9 mouse cellular contexts compared by ENCODE assay signal in genomic region chr7:138940612-138941461, GRCm38 (mm10). TPM values are rescaled to one million over a fixed set of nuclear protein-coding genes. Genes with fewer than 3 reads are reported as not detected.
DNase-seq lines count a peak whose midpoint lies in the region; ATAC-seq and TF ChIP-seq lines count a peak whose summit lies in the region.
"Had no signal": no experiment of that assay in that cellular context is flagged by ENCODE, and none has a peak within 500 bp of the region (broad histone marks: within the 10 kb centered on the region; RNA-seq: fewer than 3 reads in every experiment).

Gene Jakmip3 (plus strand): TSS chr7:138940730.

- peaks cover 56% of the 10 kb centered on the region for H3K27me3 ChIP-seq in kidney, embryonic 16.5 days (ENCODE audit: insufficient read depth, low read length)
- peaks cover 9% of the 10 kb centered on the region for H3K27me3 ChIP-seq in forebrain, postnatal 0 days (ENCODE audit: insufficient read depth, low read length)
- H3K27me3 ChIP-seq in midbrain, embryonic 10.5 days (ENCODE audit: low read depth, poor library complexity, severe bottlenecking) = peaks cover 72% of the 10 kb centered on the region
- peaks cover 11% of the 10 kb centered on the region for H3K27me3 ChIP-seq in stomach, postnatal 0 days (ENCODE audit: control insufficient read depth, insufficient read depth, low read length)

- peak within 1 kb of the TSS; percentile 28; the same call in 1 of the 2 replicates for H3K9ac ChIP-seq in kidney, embryonic 16.5 days (replicated peaks; ENCODE audit: low read length)
- H3K9ac ChIP-seq in forebrain, postnatal 0 days = peak within 1 kb of the TSS; percentile 79
- H3K9ac ChIP-seq in stomach, postnatal 0 days (ENCODE audit: low read length) = peak within 1 kb of the TSS; percentile 35

- peak; percentile 57; the same call in 1 of the 2 replicates for ATAC-seq in kidney, embryonic 16.5 days (ENCODE audit: low FRiP score, low TSS enrichment)
- peak; percentile 72 for ATAC-seq in forebrain, postnatal 0 days
- peak; percentile 32; the same call in 1 of the 2 replicates for ATAC-seq in stomach, postnatal 0 days (ENCODE audit: low FRiP score, low TSS enrichment)
- ATAC-seq in inflammation-experienced regulatory T-cells, adult 6 months = no peak

- H3K27ac ChIP-seq in kidney, embryonic 16.5 days (ENCODE audit: low read length) = no peak within 1 kb of the TSS
- peak within 1 kb of the TSS; percentile 86 for H3K27ac ChIP-seq in forebrain, postnatal 0 days (ENCODE audit: low read depth, low read length)
- peak within 1 kb of the TSS; percentile 98 for H3K27ac ChIP-seq in layer of hippocampus, adult 2 months
- no peak within 1 kb of the TSS for H3K27ac ChIP-seq in midbrain, embryonic 10.5 days (replicated peaks)
- no peak within 1 kb of the TSS for H3K27ac ChIP-seq in stomach, postnatal 0 days (replicated peaks)

- peaks cover 9% of the 10 kb centered on the region for H3K4me1 ChIP-seq in kidney, embryonic 16.5 days (ENCODE audit: insufficient read depth, low read length)
- H3K4me1 ChIP-seq in forebrain, postnatal 0 days (ENCODE audit: insufficient read depth) = no peaks in the 10 kb centered on the region
- peaks cover 14% of the 10 kb centered on the region for H3K4me1 ChIP-seq in midbrain, embryonic 10.5 days
- H3K4me1 ChIP-seq in stomach, postnatal 0 days (replicated peaks; ENCODE audit: control insufficient read depth, insufficient read depth) = no peaks in the 10 kb centered on the region

- TF ChIP-seq CTCF in forebrain, postnatal 0 days (IDR thresholded peaks at IDR 0.05; ENCODE audit: low read depth) = no peak
- no peak for TF ChIP-seq CTCF in layer of hippocampus, adult 2 months (conservative IDR thresholded peaks at IDR 0.05)
- no peak for TF ChIP-seq CTCF in stomach, postnatal 0 days (IDR thresholded peaks at IDR 0.05; ENCODE audit: low read depth)

- 0 out of 2 replicates have a peak, but pooled peaks cover 2% of the 10 kb centered on the region for H3K9me3 ChIP-seq in kidney, embryonic 16.5 days (ENCODE audit: low read length)
- no peaks in the 10 kb centered on the region for H3K9me3 ChIP-seq in forebrain, postnatal 0 days (ENCODE audit: low read length)
- no peaks in the 10 kb centered on the region for H3K9me3 ChIP-seq in midbrain, embryonic 10.5 days (replicated peaks)
- H3K9me3 ChIP-seq in stomach, postnatal 0 days (ENCODE audit: control insufficient read depth, low read length) = no peaks in the 10 kb centered on the region

- peak within 1 kb of the TSS; percentile 52 for H3K4me3 ChIP-seq in kidney, embryonic 16.5 days (ENCODE audit: low read length)
- H3K4me3 ChIP-seq in forebrain, postnatal 0 days (ENCODE audit: low read depth, low read length) = peak within 1 kb of the TSS; percentile 64
- H3K4me3 ChIP-seq in layer of hippocampus, adult 2 months = peak within 1 kb of the TSS; percentile 76
- H3K4me3 ChIP-seq in midbrain, embryonic 10.5 days = peak within 1 kb of the TSS; percentile 60
- H3K4me3 ChIP-seq in stomach, postnatal 0 days (ENCODE audit: low read depth, low read length) = peak within 1 kb of the TSS; percentile 42

- H3K4me2 ChIP-seq in kidney, embryonic 16.5 days (replicated peaks; ENCODE audit: low read depth, low read length) = peak within 1 kb of the TSS; percentile 80
- H3K4me2 ChIP-seq in forebrain, postnatal 0 days (ENCODE audit: low read depth) = peak within 1 kb of the TSS; percentile 83
- peak within 1 kb of the TSS; percentile 64 for H3K4me2 ChIP-seq in stomach, postnatal 0 days (replicated peaks; ENCODE audit: low read depth)

- TF ChIP-seq EP300 in stomach, postnatal 0 days (optimal IDR thresholded peaks at IDR 0.05) = no peak

- no peak for DNase-seq in kidney, adult 18-20 months
- DNase-seq in cerebellum, adult 18-20 months = peak; percentile 72 to 82
- DNase-seq in forebrain, postnatal 0 days = peak; percentile 72
- peak; percentile 39 to 49 for DNase-seq in layer of hippocampus, adult 2 months (ENCODE audit: low spot score in 2 of 2)
- DNase-seq in midbrain, embryonic 10.5 days (ENCODE audit: low spot score) = peak; percentile 37
- DNase-seq in stomach, postnatal 0 days (ENCODE audit: low spot score) = peak; percentile 35

- H3K36me3 ChIP-seq in kidney, embryonic 16.5 days (ENCODE audit: insufficient read depth, low read length) = no peaks in the 10 kb centered on the region
- no peaks in the 10 kb centered on the region for H3K36me3 ChIP-seq in forebrain, postnatal 0 days (ENCODE audit: insufficient read depth)
- no peaks in the 10 kb centered on the region for H3K36me3 ChIP-seq in midbrain, embryonic 10.5 days
- H3K36me3 ChIP-seq in stomach, postnatal 0 days (ENCODE audit: control insufficient read depth, insufficient read depth, low read length) = no peaks in the 10 kb centered on the region

- WGBS in kidney, embryonic 16.5 days = under 1% methylated on average over 78 of the region's 78 CpGs
- under 1% methylated on average over 78 of the region's 78 CpGs for WGBS in forebrain, postnatal 0 days
- WGBS in midbrain, embryonic 10.5 days = under 1% methylated on average over 78 of the region's 78 CpGs
- WGBS in stomach, postnatal 0 days = under 1% methylated on average over 75 of the region's 78 CpGs

RNA-seq across cellular contexts. Expression of gene Jakmip3, which starts in this region (rescaled TPM):
- polyA plus RNA-seq in kidney, embryonic 16.5 days (2015; fragmentation: Nextera tagmentation; extraction: Ambion mirVana) = 0.22 TPM in 2 replicates
- 13.9 and 15.8 TPM in 2 replicates for total RNA-seq in forebrain, postnatal 0 days (2014; rRNA removed)
- polyA plus RNA-seq in forebrain, postnatal 0 days (2015; fragmentation: Nextera tagmentation; extraction: Ambion mirVana) = 3.1 and 5.7 TPM in 2 replicates
- total RNA-seq in layer of hippocampus, adult 2 months (2021) = 10 to 100 TPM; 51.0 to 58.1 TPM
- 0.58 and 1.1 TPM in 2 replicates for polyA plus RNA-seq in midbrain, embryonic 10.5 days (2016; fragmentation: Nextera tagmentation; extraction: Ambion mirVana)
- 0.13 and 0.17 TPM in 2 replicates for polyA plus RNA-seq in stomach, postnatal 0 days (2015; fragmentation: Nextera tagmentation; extraction: Ambion mirVana)
- under 1 TPM in 2 of 3 experiments, not detected in 1; 0.09 to 0.33 TPM for polyA plus RNA-seq in inflammation-experienced regulatory T-cells, adult 6 months (2017; shearing (Covaris generic))
- total RNA-seq: MEL had no signal

Comparison
In these comparisons a context has a peak if more than half of its experiments do, and no peak if none do; other contexts are left out.
1. Peak in ATAC-seq, H3K4me3 ChIP-seq, H3K9ac ChIP-seq and H3K4me2 ChIP-seq in kidney, embryonic 16.5 days; RNA of the gene not detected or under 1 TPM.
2. Peak in DNase-seq, ATAC-seq, H3K4me3 ChIP-seq, H3K9ac ChIP-seq and H3K4me2 ChIP-seq in stomach, postnatal 0 days; RNA of the gene not detected or under 1 TPM.
3. H3K27ac ChIP-seq: peak in forebrain, postnatal 0 days (single experiment) and layer of hippocampus, adult 2 months (single experiment); none in kidney, embryonic 16.5 days (single experiment), midbrain, embryonic 10.5 days (single experiment) and stomach, postnatal 0 days (single experiment).
4. H3K9ac ChIP-seq: peak in every context shown above with its lines; median percentile 79 in forebrain, postnatal 0 days; 35 in stomach, postnatal 0 days; 28 in kidney, embryonic 16.5 days.
5. Peak in every context shown above with its lines, with median percentiles within 50 percentile points of each other: H3K4me2 ChIP-seq and H3K4me3 ChIP-seq.